Mouse (Mus musculus) megakaryocyte, adult 5-6 weeks (primary cell): ENCODE measurements around the gene Actr3. TPM values are rescaled to one million over a fixed set of nuclear protein-coding genes. Genes with fewer than 3 reads are reported as not detected.
A peak's percentile ranks its signal among the peaks of the same experiment; 100 is the strongest.

Experiments used
- ATAC-seq: 2 replicates; pipeline ENCODE4 v1.8.0; 2016; ENCODE audit warnings: mild to moderate bottlenecking, inconsistent platforms; ENCODE audit not compliant: poor library complexity, severe bottlenecking
- total RNA-seq, 2 experiments: library from RNA; stranded (forward) in 1 of 2; stranded (reverse) in 1 of 2; fragments of 153-499, 151-499 nt in 1 of 2; fragments of 221-1000, 200-1000 nt in 1 of 2; gene quantifications; 2 replicates each; pipeline versions ENCODE4 v1.2.3 to v1.2.4; 2015 to 2017

The Actr3 gene
- total RNA-seq, 2 experiments from 2014 or later, result 1,297 to 1,894 TPM

DNA sequence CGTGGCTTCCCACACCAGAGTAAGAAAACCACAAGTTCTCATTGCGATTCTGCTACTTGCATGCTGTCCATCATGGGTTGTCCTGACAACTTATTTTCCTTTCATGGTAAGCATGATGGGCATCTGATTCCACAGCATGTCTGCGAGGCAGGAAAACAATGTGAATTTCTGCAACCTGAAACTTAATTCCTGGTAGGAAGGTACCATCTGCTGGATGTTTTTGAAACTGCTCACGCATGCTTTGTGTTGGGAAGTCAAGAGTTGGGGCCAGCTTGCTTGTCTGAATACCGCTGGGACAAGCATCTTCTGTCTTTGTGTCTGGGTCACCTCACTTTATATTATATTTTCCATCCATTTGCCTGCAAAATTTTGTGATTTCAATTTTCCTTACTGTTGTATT, 62.7 kb downstream of the Actr3 start:
- ATAC-seq, result no peak

DNA sequence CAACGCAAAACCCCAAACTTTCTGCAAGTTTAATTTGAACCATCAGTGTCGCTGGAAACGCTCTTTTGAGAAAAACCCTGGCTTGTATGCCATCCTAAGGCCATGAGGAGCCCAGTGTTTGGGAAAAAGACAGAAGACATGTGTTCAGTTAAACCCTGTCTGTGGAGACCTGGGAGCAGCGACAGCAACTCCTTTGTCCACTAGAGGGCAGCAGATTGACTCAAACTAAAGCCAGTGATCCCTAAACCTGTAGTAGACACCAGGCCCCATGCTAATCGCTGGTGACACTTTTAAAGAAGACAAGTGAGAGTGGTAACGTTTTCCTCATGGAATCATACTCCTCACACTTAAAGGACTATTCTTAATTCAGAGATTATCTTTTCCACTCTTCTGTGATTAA, 64.7 kb downstream of the Actr3 start:
- peak; percentile 78 for ATAC-seq

DNA sequence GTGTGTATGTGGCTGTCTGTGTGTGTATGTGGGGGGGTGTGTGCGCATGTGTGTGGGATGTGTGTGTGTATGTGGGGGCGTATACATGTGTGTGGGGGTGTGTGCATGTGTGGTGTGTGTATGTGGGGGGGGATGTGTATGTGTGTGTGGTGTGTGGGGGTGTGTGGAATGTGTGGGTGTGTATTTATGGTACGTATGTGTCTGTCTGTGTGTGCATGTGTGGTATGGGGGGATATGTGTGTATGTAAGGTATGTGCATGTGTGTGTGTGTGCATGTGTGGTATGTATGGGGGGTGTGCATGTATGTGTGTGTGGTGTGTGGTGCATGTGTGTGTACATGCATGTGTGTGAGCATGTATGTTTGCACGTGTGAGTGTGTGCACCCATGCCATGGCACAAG, 70.0 kb downstream of the Actr3 start:
- no peak for ATAC-seq

- no peak for ATAC-seq
These were observed 84.0 kb downstream of the Actr3 start for GRCm38 (mm10) chr1:125351416-125352037.

DNA sequence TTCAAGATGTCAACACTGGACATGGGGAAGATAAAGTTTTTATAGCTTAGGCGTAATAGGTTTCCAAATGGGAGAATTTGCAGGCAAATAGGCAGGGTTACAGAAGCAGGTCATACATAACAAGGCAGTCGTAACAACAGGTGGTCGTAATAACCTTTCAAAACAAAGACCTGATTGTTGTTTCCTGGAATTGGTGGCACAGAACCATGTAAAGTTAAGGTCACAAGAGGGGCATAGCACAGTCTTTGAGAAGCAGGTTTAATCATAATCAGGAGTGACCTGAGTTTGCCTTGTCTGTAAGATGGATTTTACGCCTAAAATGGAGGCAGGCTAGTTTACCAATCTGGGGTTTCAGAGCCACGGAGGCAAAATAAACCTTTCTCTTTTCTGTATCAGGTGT, 84.7 kb downstream of the Actr3 start:
- no peak for ATAC-seq

GRCm38 (mm10) chr1:125345854-125346253, 89.7 kb downstream of the Actr3 start:
- ATAC-seq, result no peak

DNA sequence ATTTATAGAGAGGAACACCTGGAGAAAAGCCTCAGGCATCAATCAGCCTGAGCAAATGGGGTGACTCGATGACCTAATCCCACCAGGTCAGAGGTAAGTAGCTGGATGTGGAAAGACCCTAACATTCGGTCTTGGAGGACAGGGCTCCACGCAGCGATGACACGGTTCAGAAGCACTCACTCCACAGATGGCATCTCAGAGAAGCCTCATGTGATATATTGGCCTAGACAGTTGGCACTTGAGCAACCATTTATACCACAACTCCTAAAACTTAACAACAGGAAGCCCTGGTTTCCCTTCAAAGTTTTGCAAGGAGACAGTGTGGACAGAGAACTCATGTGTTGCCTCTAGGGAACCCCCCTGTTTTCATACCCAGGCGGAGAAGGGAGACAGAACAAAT, 90.1 kb downstream of the Actr3 start:
- ATAC-seq, result peak; percentile 46

DNA sequence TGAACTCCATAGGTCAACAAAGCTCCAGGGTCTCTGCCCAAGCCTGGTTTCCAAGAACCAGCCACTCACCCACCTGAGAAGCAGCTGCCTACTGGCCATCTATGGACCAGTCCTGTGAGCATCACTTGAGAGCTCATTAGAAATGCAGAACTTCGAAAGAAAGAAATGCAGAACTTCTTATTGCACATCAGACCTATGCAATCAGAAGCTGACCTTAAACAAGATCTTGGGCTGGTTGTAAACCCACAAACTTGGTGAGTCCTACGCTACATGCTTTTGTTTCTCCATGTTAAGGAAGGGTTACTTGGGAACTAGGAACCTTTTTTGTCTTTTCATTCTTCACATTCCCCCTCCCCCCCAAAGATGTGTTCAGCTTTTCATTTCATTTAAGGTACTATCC, 92.4 kb downstream of the Actr3 start:
- ATAC-seq, result peak; percentile 93

Other genes starting within 250 kb of the Actr3 start
- 13.0 and 14.5 TPM in 2 replicates for gene Slc35f5, start 124.9 kb upstream of the Actr3 start, total RNA-seq (2015)
- 7.1 and 8.1 TPM in 2 replicates for gene Slc35f5, start 124.9 kb upstream of the Actr3 start, total RNA-seq (2017)
- gene Gpr39, start 241.3 kb upstream of the Actr3 start, total RNA-seq (2015), result not detected in 2 replicates
- not detected in 2 replicates for gene Gpr39, start 241.3 kb upstream of the Actr3 start, total RNA-seq (2017)